Mouse (Mus musculus) C3H10T1/2 (cell line): ENCODE measurements around the gene Zfp354c. TPM values are rescaled to one million over a fixed set of nuclear protein-coding genes. Genes with fewer than 3 reads are reported as not detected.

Experiments used
- polyA plus RNA-seq, 2 experiments: library from polyadenylated mRNA; unstranded; fragments of >200 nt; fragmentation: generic; extraction: Trizol; gene quantifications; one replicate each; pipeline ENCODE4 v1.2.1; 2012; ENCODE audit warnings: missing spikeins in 2 of 2

Zfp354c gene
- polyA plus RNA-seq = 1 to 10 TPM in 1 of 2 experiments, under 1 TPM in 1; 0.15 to 3.1 TPM

DNA sequence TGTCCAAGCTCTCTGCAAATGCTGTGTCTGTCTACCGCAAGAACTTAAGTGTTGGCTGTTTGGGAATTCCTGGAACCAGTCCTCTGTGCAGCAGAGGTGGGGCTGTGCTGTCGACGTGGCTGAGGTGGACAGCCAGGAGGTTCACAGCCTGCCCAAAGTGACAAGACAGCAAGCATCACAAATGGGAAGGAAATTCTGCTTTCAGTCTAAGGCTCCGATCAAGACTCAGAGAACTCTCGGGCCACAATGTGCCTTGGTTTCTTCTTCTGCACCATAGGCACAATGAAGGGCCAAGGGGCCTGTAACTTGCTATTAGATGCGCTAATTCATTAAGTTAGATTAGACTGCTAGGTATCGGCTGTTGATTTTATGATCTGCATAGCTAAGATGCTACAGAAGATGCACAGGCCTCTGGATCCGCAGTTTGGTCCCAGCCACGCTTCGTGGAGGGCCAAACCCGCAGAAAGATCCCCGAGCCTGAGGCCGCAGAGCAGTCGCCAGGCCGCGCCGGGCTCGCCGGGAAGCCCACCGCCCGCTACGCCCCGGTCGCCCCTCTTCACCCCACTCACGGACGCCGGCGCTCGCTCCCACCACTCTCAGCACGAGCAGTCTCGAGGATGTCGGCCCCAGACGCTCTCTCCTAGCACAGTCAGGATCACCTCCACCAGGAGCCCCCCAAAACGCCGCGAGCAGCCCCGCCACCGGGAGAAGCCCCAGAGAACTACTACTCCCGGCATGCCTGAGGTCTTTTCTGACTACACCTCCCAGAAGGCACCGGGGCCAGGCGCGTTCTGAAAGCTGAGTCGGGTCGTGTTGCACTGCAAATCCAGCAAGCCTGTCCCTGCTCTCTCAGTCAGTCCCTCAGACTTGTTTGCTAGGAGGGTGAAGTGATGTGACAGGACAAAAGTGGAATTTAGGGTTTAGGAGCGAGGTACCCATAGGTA lies at the start of gene Zfp354c:
Gene Zfp354c, minus strand, starts transcription at position 715 of the 944 bp plus-strand sequence.

DNA sequence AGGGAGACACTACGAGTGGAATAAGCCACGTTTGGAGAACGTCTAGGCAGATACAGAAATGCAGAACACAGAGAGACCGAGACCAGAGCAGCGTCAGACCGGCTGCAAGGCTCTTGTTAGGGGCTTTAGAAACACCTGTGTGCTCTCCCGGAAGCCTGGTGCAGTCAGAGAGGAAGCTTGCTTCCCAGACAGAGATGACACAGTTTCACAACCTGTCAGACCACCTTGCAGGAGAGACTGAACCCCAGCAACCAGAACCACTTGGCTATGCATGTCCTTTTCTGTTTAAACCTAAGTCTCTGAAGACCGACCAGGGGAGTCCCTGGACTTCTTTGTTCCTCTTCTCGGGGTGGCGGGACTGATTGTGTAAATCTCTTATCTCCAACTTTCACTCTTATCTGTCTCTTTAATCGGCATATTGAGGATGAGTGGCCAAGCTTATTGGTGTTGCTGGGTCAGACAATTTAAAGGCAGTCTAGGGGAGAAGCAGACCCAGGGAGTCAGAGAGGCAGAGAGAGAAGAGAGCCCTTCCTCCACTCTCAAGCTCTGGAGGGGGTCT lies 22.7 kb upstream of the Zfp354c start, which contains the start of gene Grm6:
Gene Grm6, plus strand, starts transcription at position 509 of the 559 bp plus-strand sequence.

DNA sequence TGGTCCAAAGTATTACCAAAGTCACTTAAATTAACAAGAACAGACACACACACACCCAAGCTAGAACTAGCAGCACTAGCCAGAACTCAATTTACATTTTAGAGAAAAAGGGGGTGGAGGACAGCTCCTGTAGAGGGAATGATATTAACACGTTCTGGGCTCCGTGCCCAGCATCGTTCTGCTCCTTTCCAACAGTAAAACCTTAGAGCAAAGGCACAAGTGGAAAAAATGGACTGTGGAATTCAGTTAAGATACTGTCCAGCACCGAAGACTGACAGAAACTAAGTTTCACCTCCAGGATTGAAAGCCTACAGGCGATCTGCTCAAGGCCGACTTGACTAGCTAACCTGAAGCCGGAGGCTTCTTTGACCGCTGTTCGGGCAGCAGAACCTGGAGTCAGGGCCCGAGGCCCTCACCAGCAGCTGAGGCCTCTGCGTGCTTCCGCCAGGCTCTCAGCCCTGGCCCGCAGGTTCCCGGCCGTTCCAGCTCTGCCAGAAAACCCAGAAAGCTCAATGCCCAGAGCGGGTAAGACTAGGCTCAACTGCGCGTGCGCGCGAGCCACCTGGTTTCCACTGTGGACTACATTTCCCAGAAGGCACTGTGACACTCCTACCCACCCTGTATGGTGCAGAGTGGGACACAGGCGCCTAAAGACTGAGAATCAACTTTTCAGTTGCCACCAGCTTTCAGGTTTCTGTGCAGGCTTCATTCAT lies 13.7 kb upstream of the Zfp354c start, which contains the start of gene Zfp879:
Gene Zfp879, minus strand, starts transcription at position 530 of the 713 bp plus-strand sequence.

Other genes starting within 250 kb of the Zfp354c start
- gene Adamts2, start 225.6 kb downstream of the Zfp354c start, polyA plus RNA-seq = 10 to 100 TPM in 1 of 2 experiments, under 1 TPM in 1; 0.64 to 31.7 TPM
- under 1 TPM in 1 of 2 experiments, not detected in 1; 0.01 TPM for gene Zfp879, start 13.8 kb upstream of the Zfp354c start, polyA plus RNA-seq
- gene Grm6, start 23.0 kb upstream of the Zfp354c start, polyA plus RNA-seq = not detected
- under 1 TPM in 1 of 2 experiments, not detected in 1; 0.04 TPM for gene Zfp454, start 59.9 kb upstream of the Zfp354c start, polyA plus RNA-seq
- gene Zfp2, start 88.4 kb upstream of the Zfp354c start, polyA plus RNA-seq = under 1 TPM; 0.22 to 0.54 TPM
- gene Zfp354b, start 103.9 kb upstream of the Zfp354c start, polyA plus RNA-seq = under 1 TPM in 1 of 2 experiments, not detected in 1; 0.14 TPM
- gene 4933414I15Rik, start 116.0 kb upstream of the Zfp354c start, polyA plus RNA-seq = not detected
- gene Prop1, start 126.0 kb upstream of the Zfp354c start, polyA plus RNA-seq = not detected
- gene Olfr1378, start 138.8 kb upstream of the Zfp354c start, polyA plus RNA-seq = not detected
- gene Olfr1377, start 154.2 kb upstream of the Zfp354c start, polyA plus RNA-seq = not detected
- not detected for gene Olfr51, start 175.9 kb upstream of the Zfp354c start, polyA plus RNA-seq
- not detected for gene Olfr54, start 186.5 kb upstream of the Zfp354c start, polyA plus RNA-seq
- not detected for gene Olfr1375, start 220.4 kb upstream of the Zfp354c start, polyA plus RNA-seq
- gene Zfp354a, start 231.5 kb upstream of the Zfp354c start, polyA plus RNA-seq = 1 to 10 TPM in 1 of 2 experiments, under 1 TPM in 1; 0.08 to 1.4 TPM